Mouse (Mus musculus) CH12.LX (cell line): Measurements from ENCODE around the gene Gm17542. TPM values are rescaled to one million over a fixed set of nuclear protein-coding genes. Genes with fewer than 3 reads are reported as not detected.

Experiments used
- DNase-seq: peaks from one replicate; pipeline ENCODE4 v3.0.0-alpha.2; 2013; ENCODE audit errors: extremely low read depth
- H3K27ac ChIP-seq: 2 replicates; pipeline ENCODE4 v1.5.1; 2012; ENCODE audit warnings: low read depth, mild to moderate bottlenecking, control low read depth, moderate library complexity; ENCODE audit not compliant: insufficient read depth
- H3K27me3 ChIP-seq: replicated peaks from 2 replicates; pipeline ENCODE3; 2012; ENCODE audit warnings: inconsistent platforms
- H3K36me3 ChIP-seq, 2 experiments: replicated peaks in 1 of 2; 2 replicates each; pipeline versions ENCODE3 to v1.6.1; 2012; ENCODE audit warnings: inconsistent platforms in 1 of 2, low read length in 1 of 2, mild to moderate bottlenecking in 1 of 2, mixed read lengths in 1 of 2, moderate library complexity in 1 of 2; ENCODE audit not compliant: control insufficient read depth in 1 of 2, insufficient read depth in 1 of 2
- H3K4me1 ChIP-seq, 2 experiments: 2 replicates each; pipeline ENCODE4 v1.6.1; 2012; ENCODE audit warnings: inconsistent platforms in 1 of 2, moderate library complexity in 1 of 2; ENCODE audit not compliant: insufficient read depth in 2 of 2, control insufficient read depth in 1 of 2
- H3K4me2 ChIP-seq: 2 replicates; pipeline ENCODE4 v1.6.1; 2012; ENCODE audit warnings: low read depth, mild to moderate bottlenecking, control low read depth; ENCODE audit not compliant: poor library complexity, insufficient read depth, severe bottlenecking
- H3K4me3 ChIP-seq, 3 experiments: fragments of 150-350 bp in 1 of 3; sonication (generic) in 1 of 3; replicated peaks in 1 of 3; 2 replicates each; pipeline versions ENCODE3 to v1.5.1; 2011 to 2012; ENCODE audit warnings: low read depth in 2 of 3, low read length in 2 of 3, mild to moderate bottlenecking in 2 of 3, moderate library complexity in 2 of 3, control low read depth in 1 of 3, improper control_type of control experiment in 1 of 3, inconsistent platforms in 1 of 3, mixed read lengths in 1 of 3; ENCODE audit not compliant: poor library complexity in 1 of 3
- H3K79me2 ChIP-seq: replicated peaks from 2 replicates; pipeline ENCODE4 v1.6.1; 2012; ENCODE audit warnings: mild to moderate bottlenecking, moderate library complexity; ENCODE audit not compliant: control insufficient read depth, poor library complexity, insufficient read depth, severe bottlenecking; ENCODE audit errors: extremely low read depth
- H3K9ac ChIP-seq: 2 replicates; pipeline ENCODE4 v1.6.1; 2012; ENCODE audit warnings: low read depth, mild to moderate bottlenecking, control low read depth, moderate library complexity; ENCODE audit not compliant: insufficient read depth
- H3K9me3 ChIP-seq: replicated peaks from 2 replicates; pipeline ENCODE3; 2012; ENCODE audit warnings: low read length, inconsistent platforms, mixed read lengths
- BHLHE40 ChIP-seq: IDR thresholded peaks from 2 replicates; pipeline ENCODE4 v1.6.1; 2011; ENCODE audit warnings: mild to moderate bottlenecking, low read depth, low read length, improper control_type of control experiment
- CTCF ChIP-seq, 2 experiments: IDR thresholded peaks in 1 of 2; conservative IDR thresholded peaks in 1 of 2; 2 replicates each; pipeline ENCODE4 v1.5.1; 2011 to 2012; ENCODE audit warnings: low read depth in 2 of 2, low read length in 2 of 2, improper control_type of control experiment in 1 of 2, inconsistent platforms in 1 of 2, mild to moderate bottlenecking in 1 of 2, moderate library complexity in 1 of 2
- EP300 ChIP-seq: IDR thresholded peaks from 2 replicates; pipeline ENCODE4 v1.6.1; 2011; ENCODE audit warnings: low read length, improper control_type of control experiment
- JUN ChIP-seq: IDR thresholded peaks from 2 replicates; pipeline ENCODE4 v1.6.1; 2011; ENCODE audit warnings: low read depth, mild to moderate bottlenecking, low read length, improper control_type of control experiment, moderate library complexity; ENCODE audit not compliant: insufficient read depth
- JUND ChIP-seq: conservative IDR thresholded peaks from 2 replicates; pipeline ENCODE4 v1.6.1; 2011; ENCODE audit warnings: low read depth, low read length, improper control_type of control experiment
- MAZ ChIP-seq: IDR thresholded peaks from 2 replicates; pipeline ENCODE4 v1.6.1; 2012; ENCODE audit warnings: low read depth, mild to moderate bottlenecking, inconsistent platforms, low read length, improper control_type of control experiment, moderate library complexity
- MEF2A ChIP-seq: IDR thresholded peaks from 2 replicates; pipeline ENCODE4 v1.6.1; 2014; ENCODE audit warnings: low read depth, mild to moderate bottlenecking, inconsistent platforms, low read length, improper control_type of control experiment, borderline replicate concordance
- MXI1 ChIP-seq: IDR thresholded peaks from 2 replicates; pipeline ENCODE4 v1.6.1; 2011; ENCODE audit warnings: mild to moderate bottlenecking, low read depth, low read length, improper control_type of control experiment
- POLR2A ChIP-seq: IDR thresholded peaks from 2 replicates; pipeline ENCODE4 v1.6.1; 2011; ENCODE audit warnings: low read depth, mild to moderate bottlenecking, improper control_type of control experiment, low read length
- POLR2AphosphoS2 ChIP-seq: IDR thresholded peaks from 2 replicates; pipeline ENCODE4 v1.6.1; 2011; ENCODE audit warnings: low read depth, low read length, improper control_type of control experiment
- RAD21 ChIP-seq: IDR thresholded peaks from 2 replicates; pipeline ENCODE4 v1.6.1; 2011; ENCODE audit warnings: low read depth, mild to moderate bottlenecking, low read length, improper control_type of control experiment, moderate library complexity
- RCOR1 ChIP-seq: conservative IDR thresholded peaks from 2 replicates; pipeline ENCODE4 v1.6.1; 2012; ENCODE audit warnings: low read depth, mild to moderate bottlenecking, inconsistent platforms, low read length, improper control_type of control experiment
- SIN3A ChIP-seq: IDR thresholded peaks from 2 replicates; pipeline ENCODE4 v1.6.1; 2012; ENCODE audit warnings: low read length, improper control_type of control experiment, inconsistent platforms
- SMC3 ChIP-seq: IDR thresholded peaks from 2 replicates; pipeline ENCODE4 v1.6.1; 2011; ENCODE audit warnings: low read depth, low read length, improper control_type of control experiment
- TBP ChIP-seq: conservative IDR thresholded peaks from 2 replicates; pipeline ENCODE4 v1.6.1; 2011; ENCODE audit warnings: low read depth, low read length, improper control_type of control experiment
- TCF12 ChIP-seq: IDR thresholded peaks from 2 replicates; pipeline ENCODE4 v1.6.1; 2014; ENCODE audit warnings: low read depth, mild to moderate bottlenecking, inconsistent platforms, low read length, improper control_type of control experiment
- ZC3H11A ChIP-seq: IDR thresholded peaks from 2 replicates; pipeline ENCODE4 v1.6.1; 2012; ENCODE audit warnings: low read depth, mild to moderate bottlenecking, inconsistent platforms, low read length, improper control_type of control experiment
- dilution Hi-C: fragments of 300-500 bp; cut with MboI; formaldehyde crosslinking; loops from 2 replicates; pipeline ENCODE4 v1.14.3; 2020; ENCODE audit warnings: low sequenced_read_pairs; ENCODE audit not compliant: extremely low pct_unique_long_range_greater_than_20kb, extremely low pct_ligation_motif_present
- in situ Hi-C: fragments of 300-500 bp; cut with MboI; formaldehyde crosslinking; loops from 3 replicates; pipeline ENCODE4 v1.14.3; 2019; ENCODE audit warnings: low sequenced_read_pairs, low pct_ligation_motif_present, low pct_unique_long_range_greater_than_20kb, mixed read lengths
- polyA plus RNA-seq: library from polyadenylated mRNA; unstranded; fragments of >175 nt; gene quantifications from 2 replicates; pipeline ENCODE4 v1.2.1, GENCODE M21; 2012; ENCODE audit warnings: low read depth; ENCODE audit not compliant: insufficient read length
- total RNA-seq, 2 experiments: library from RNA; depleted of rRNA; stranded (reverse); fragments of 300-350 nt in 1 of 2; fragments of >200 nt in 1 of 2; gene quantifications; 2 replicates each; pipeline ENCODE4 v1.2.3; 2012 to 2014

The Gm17542 gene
- total and polyA plus RNA-seq, 3 experiments = not detected

DNA sequence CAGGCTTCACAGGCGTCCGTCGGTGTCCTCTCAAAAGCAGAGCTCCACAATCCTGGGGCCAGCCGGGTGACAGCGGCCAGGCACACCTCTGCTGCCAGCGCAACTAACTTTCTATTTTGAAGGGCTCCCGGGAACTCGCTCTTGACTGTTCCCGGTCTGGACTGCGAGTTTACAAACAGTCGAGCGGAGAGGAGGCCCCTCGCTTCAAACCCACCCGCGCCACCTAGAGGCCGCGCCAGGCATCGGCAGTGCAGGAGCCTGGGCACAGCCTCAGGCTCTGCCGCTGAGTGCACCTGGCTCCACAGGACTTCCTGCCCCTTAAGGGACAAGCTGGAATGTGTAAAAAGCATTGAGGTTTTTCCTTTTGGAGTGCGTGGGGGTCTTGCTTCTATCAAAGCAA lies 42.5 kb downstream of the Gm17542 start, which contains the start of gene Edar:
Edar (minus strand) TSS at position 122 of the 400 bp plus-strand sequence.
- Histone ChIP-seq H3K4me2 (no peak within 1 kb of the TSS), H3K36me3 (no peaks in the 10 kb centered on the region), H3K27me3 (peaks cover 12% of the 10 kb centered on the region), H3K4me1 (peaks cover 7 to 21% of the 10 kb centered on the region in 2 experiments), H3K9ac (no peak within 1 kb of the TSS), H3K4me3 (no peak within 1 kb of the TSS), H3K27ac (no peak within 1 kb of the TSS), H3K79me2 (no peaks in the 10 kb centered on the region), H3K9me3 (no peaks in the 10 kb centered on the region)
- TF ChIP-seq SIN3A (no peak), RAD21 (peak; percentile 35), SMC3 (peak; percentile 49), RCOR1 (no peak), BHLHE40 (no peak), POLR2AphosphoS2 (no peak), EP300 (no peak), CTCF (conservative IDR thresholded peaks at IDR 0.05 in 1 of 2, IDR thresholded peaks at IDR 0.05 in 1 of 2; ENCODE audit: low read depth in 2 of 2, low read length in 2 of 2) (peak; percentile 44 to 71), JUND (no peak), MXI1 (no peak), TBP (no peak)
- dilution Hi-C loops = no loop called here
- in situ Hi-C loops = no loop called here
- DNase-seq = peak; percentile 21

DNA sequence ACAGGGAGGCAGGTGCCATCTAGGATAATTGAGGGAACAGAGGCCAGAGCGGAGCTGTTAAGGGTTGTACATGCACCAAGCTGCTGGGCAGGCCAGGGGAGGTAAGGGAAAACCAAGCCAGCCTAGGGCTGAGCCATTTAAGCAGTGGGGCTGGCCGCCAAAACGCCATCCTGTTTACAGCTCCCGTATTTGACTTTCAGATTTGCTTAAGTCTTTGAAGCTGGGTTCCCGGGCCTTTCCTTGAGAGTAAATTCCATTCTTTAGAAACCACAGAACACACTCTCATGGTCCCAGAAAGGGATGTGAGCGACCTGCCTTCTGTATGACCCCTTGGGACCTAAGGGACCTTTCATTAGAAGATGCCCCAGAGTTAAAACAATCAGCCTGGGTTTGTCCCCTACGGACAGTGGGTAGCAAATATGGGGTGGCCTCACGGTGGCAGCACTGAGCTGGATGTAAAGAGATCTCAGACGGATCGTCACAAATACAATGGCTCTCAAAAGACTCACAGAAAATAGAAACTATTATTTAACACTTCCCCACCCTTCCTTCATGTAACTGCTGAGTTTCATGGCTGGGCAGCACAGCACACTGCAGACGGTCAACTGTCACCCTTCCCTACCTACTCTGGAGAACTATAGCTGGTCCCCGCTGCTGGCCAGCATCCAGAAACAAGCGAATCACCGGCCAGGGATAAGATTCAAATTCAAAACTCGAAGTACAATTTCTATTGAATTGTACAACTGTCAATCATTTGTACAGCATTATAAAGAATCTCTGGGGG lies 44.5 kb downstream of the Gm17542 start:
- TF ChIP-seq BHLHE40 (peak; percentile 34; the same call in 1 of the 2 replicates), MAZ (no peak), TCF12 (no peak), JUN (no peak), RAD21 (peak; percentile 46), SIN3A (peak; percentile 33; the same call in 1 of the 2 replicates), CTCF (conservative IDR thresholded peaks at IDR 0.05 in 1 of 2, IDR thresholded peaks at IDR 0.05 in 1 of 2; ENCODE audit: low read depth in 2 of 2, low read length in 2 of 2) (peak; percentile 63 to 73), SMC3 (peak; percentile 38), POLR2A (no peak), ZC3H11A (no peak), MEF2A (no peak)

More for the DNA sequence above, 44.5 kb downstream of the Gm17542 start:
- Histone ChIP-seq H3K4me3 (no peak overlapping the region), H3K4me1 (peaks cover 7 to 13% of the 10 kb centered on the region in 2 experiments), H3K9ac (no peak overlapping the region), H3K4me2 (peak overlapping the region; percentile 7; the same call in 1 of the 2 replicates), H3K36me3 (no peaks in the 10 kb centered on the region), H3K9me3 (no peaks in the 10 kb centered on the region), H3K27me3 (peaks cover 10% of the 10 kb centered on the region), H3K27ac (no peak overlapping the region), H3K79me2 (no peaks in the 10 kb centered on the region)
- in situ Hi-C loops (no loop called here), dilution Hi-C loops (no loop called here)
- peak; percentile 70 for DNase-seq
